Mouse (Mus musculus): ENCODE measurements around the gene Entpd7. TPM values are rescaled to one million over a fixed set of nuclear protein-coding genes. Genes with fewer than 3 reads are reported as not detected.
A peak's percentile ranks its signal among the peaks of the same experiment; 100 is the strongest.

Gene Entpd7
- total and polyA plus RNA-seq, 2 experiments from 2014 or later = 8.4 to 9.3 TPM

DNA sequence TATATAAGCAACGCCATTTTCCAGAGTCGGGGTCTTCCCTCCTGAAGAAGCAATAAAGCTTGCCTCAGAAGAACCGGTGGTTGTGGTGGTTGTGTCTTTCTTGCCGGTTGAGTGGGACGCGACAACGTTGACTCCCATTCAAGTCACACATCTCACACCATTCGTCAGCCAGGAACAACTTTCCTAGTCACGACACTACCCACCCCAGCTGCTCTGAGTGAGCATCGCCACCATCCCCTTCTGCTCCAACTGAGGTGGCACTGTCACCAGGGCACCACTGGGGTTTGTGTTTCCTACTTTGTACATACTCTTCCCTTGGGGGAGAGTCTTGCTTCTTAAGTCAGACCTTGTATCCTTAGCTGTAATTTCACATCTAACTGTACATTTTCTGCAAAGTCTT lies 48.9 kb downstream of the Entpd7 start:
- H3K36me3 ChIP-seq (ENCODE audit: insufficient read depth) = peaks cover 84% of the 10 kb centered on the region
- 97% methylated on average over 10 of the region's 10 CpGs for whole genome bisulfite sequencing

DNA sequence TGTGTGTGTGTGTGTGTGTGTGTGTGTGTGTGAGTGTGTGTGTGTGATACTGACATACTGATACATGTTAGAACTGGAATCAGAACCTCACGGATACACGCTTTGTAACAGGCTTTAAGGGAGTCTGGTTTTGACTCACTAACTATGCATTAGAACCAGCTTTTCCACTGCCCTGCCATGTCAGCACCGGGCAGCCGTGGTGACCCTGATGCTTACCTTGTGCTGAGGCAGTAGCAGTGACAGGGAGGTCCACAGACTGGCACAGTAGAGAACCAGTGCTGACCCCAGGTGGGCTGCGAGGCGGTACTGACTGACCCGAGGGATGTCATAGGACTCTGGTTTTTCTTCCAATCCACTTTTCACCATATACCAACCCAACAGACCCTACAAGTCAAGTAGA lies 53.9 kb downstream of the Entpd7 start:
- Histone ChIP-seq H3K27me3 (ENCODE audit: insufficient read depth, low read length) (no peaks in the 10 kb centered on the region), H3K9me3 (ENCODE audit: low read length) (no peaks in the 10 kb centered on the region), H3K4me3 (ENCODE audit: low read depth, low read length) (no peak overlapping the region), H3K36me3 (ENCODE audit: insufficient read depth) (peaks cover 79% of the 10 kb centered on the region), H3K4me2 (ENCODE audit: low read depth) (no peak overlapping the region), H3K27ac (ENCODE audit: low read depth, low read length) (no peak overlapping the region), H3K4me1 (ENCODE audit: insufficient read depth) (no peaks in the 10 kb centered on the region), H3K9ac (no peak overlapping the region)
- no peak for DNase-seq
- 96% methylated on average over 7 of the region's 7 CpGs for WGBS
- ATAC-seq = no peak
- no peak for TF ChIP-seq CTCF (IDR thresholded peaks at IDR 0.05; ENCODE audit: low read depth)

More for the DNA sequence above, 48.9 kb downstream of the Entpd7 start:
- H3K9me3 ChIP-seq (ENCODE audit: low read length) = no peaks in the 10 kb centered on the region
- H3K4me3 ChIP-seq (ENCODE audit: low read depth, low read length) = no peak overlapping the region
- no peaks in the 10 kb centered on the region for H3K27me3 ChIP-seq (ENCODE audit: insufficient read depth, low read length)
- no peak overlapping the region for H3K27ac ChIP-seq (ENCODE audit: low read depth, low read length)
- DNase-seq (no peak), ATAC-seq (no peak)
- H3K4me1 ChIP-seq (ENCODE audit: insufficient read depth) = no peaks in the 10 kb centered on the region
- no peak overlapping the region for H3K9ac ChIP-seq
- TF ChIP-seq CTCF (IDR thresholded peaks at IDR 0.05; ENCODE audit: low read depth) = no peak
- H3K4me2 ChIP-seq (ENCODE audit: low read depth) = no peak overlapping the region

DNA sequence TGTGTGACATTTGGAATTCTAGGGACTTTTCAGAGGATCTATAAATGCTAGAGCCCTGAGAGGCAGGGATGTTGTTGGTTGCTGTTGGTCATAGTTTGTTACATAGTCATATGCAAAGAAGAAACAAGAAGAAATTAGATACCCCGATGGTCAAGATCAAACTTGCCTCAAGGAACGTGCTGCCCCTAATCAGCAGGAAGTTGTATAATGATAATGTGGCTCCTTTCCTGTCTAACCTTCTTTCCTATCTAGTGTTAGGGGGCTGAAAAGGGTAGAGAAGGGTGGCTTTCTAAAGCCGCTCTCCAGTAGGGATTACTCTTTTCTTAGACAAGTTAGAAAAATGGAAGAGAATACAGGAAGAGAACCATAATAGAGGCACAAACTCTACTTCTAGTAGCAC lies 56.3 kb downstream of the Entpd7 start:
- no peaks in the 10 kb centered on the region for H3K9me3 ChIP-seq (ENCODE audit: low read length)
- ATAC-seq (no peak), DNase-seq (no peak)
- no peaks in the 10 kb centered on the region for H3K27me3 ChIP-seq (ENCODE audit: insufficient read depth, low read length)
- peaks cover 74% of the 10 kb centered on the region for H3K36me3 ChIP-seq (ENCODE audit: insufficient read depth)
- no peak overlapping the region for H3K4me2 ChIP-seq (ENCODE audit: low read depth)
- H3K4me1 ChIP-seq (ENCODE audit: insufficient read depth) = no peaks in the 10 kb centered on the region
- H3K9ac ChIP-seq = no peak overlapping the region
- TF ChIP-seq CTCF (IDR thresholded peaks at IDR 0.05; ENCODE audit: low read depth) = no peak
- WGBS = over 99% methylated on average over 3 of the region's 3 CpGs
- no peak overlapping the region for H3K27ac ChIP-seq (ENCODE audit: low read depth, low read length)
- no peak overlapping the region for H3K4me3 ChIP-seq (ENCODE audit: low read depth, low read length)

DNA sequence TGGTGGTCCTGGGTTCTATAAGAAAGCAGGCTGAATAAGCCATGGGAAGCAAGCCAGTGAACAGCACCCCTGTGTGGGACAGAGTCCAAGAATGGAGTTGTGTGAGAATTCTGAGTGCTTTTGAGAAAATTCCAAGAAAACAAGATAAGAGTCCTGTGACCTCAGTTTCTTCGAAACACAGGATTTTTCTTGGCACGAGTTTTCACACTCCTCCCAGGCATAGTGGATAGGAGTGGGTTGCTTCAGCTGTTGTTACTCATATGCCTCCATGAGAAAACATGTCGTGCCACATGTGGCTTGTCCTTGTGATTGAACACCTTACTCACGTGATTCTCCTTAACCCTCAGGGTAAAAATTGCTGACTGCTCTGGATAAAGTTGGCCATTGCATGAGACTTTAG lies 58.4 kb downstream of the Entpd7 start:
- Histone ChIP-seq H3K9me3 (ENCODE audit: low read length) (no peaks in the 10 kb centered on the region), H3K4me3 (ENCODE audit: low read depth, low read length) (no peak overlapping the region), H3K27ac (ENCODE audit: low read depth, low read length) (no peak overlapping the region), H3K9ac (no peak overlapping the region), H3K27me3 (ENCODE audit: insufficient read depth, low read length) (no peaks in the 10 kb centered on the region), H3K4me1 (ENCODE audit: insufficient read depth) (0 out of 2 replicates have a peak, but pooled peaks cover 4% of the 10 kb centered on the region), H3K36me3 (ENCODE audit: insufficient read depth) (peaks cover 58% of the 10 kb centered on the region), H3K4me2 (ENCODE audit: low read depth) (no peak overlapping the region)
- WGBS = 86% methylated on average over 4 of the region's 4 CpGs
- ATAC-seq (no peak), DNase-seq (no peak)
- no peak for TF ChIP-seq CTCF (IDR thresholded peaks at IDR 0.05; ENCODE audit: low read depth)

DNA sequence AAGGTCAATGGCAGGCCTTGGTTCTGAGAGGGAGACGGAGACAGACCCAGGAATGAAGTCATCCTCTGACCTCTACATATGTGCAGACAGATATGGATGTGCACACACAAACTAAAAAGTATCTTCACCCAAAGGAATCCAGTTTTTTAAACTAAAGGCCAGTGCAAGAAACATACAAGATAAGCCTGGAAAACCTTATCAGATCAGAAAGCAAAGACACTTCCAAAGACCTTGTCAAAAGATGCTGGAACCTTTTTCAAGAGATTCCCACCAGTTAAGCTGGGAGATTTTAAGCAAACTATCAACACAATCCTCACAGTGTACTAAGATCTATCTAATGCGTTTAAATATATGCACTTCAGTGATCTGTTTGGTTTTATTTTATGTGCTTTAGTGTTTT lies 60.5 kb downstream of the Entpd7 start:
- no peaks in the 10 kb centered on the region for H3K9me3 ChIP-seq (ENCODE audit: low read length)
- no peak overlapping the region for H3K4me3 ChIP-seq (ENCODE audit: low read depth, low read length)
- no peaks in the 10 kb centered on the region for H3K27me3 ChIP-seq (ENCODE audit: insufficient read depth, low read length)
- H3K9ac ChIP-seq = no peak overlapping the region
- DNase-seq (no peak), ATAC-seq (no peak)
- TF ChIP-seq CTCF (IDR thresholded peaks at IDR 0.05; ENCODE audit: low read depth) = no peak
- 95% methylated on average over 2 of the region's 2 CpGs for WGBS
- no peak overlapping the region for H3K4me2 ChIP-seq (ENCODE audit: low read depth)
- peaks cover 49% of the 10 kb centered on the region for H3K36me3 ChIP-seq (ENCODE audit: insufficient read depth)
- H3K27ac ChIP-seq (ENCODE audit: low read depth, low read length) = no peak overlapping the region
- peaks cover 8% of the 10 kb centered on the region; the same call in 1 of the 2 replicates for H3K4me1 ChIP-seq (ENCODE audit: insufficient read depth)

DNA sequence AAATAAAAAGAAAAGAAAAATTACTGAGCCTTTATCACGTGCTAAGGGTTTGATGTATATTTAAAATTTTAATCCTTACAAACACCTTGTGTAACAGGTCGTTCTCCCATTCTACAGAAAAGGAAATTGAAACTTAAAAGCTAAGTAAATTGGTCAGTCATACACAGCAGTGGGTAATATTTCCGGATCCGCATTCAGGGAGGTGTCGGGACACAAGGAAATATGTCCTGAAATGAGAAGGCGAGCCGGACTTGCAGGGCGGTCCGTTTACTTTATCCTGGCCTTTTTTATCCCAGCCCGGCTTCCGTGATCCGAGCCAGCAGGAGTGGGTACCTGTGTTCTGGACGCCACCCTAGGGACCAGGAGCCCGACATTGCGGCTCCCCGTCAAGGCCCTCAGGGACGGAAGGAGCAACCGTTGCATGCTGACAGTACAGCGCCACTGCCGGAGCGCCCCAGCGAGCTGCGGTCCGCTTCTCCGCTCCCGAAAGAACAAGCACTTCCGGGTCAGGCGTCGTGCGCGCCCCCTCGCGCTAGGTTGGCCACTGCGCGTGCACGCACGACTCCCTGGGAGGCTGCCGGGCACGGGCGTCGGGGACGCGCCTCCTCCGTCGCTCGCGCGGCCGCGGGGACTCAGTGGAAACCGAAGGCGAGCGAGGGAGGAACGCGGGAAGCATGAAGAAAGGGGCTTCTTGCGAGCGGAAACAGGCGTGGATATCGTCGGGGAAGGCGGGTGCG lies 63.2 kb downstream of the Entpd7 start, which contains the start of the genes Cutc and Cox15:
Gene Cutc, plus strand, starts transcription at position 508 of the 737 bp plus-strand sequence.
Gene Cox15, minus strand, starts transcription at position 512 of the 737 bp plus-strand sequence.
- peak; percentile 99 for DNase-seq
- Histone ChIP-seq H3K4me3 (ENCODE audit: low read depth, low read length) (peak within 1 kb of the TSS; percentile 49), H3K27ac (ENCODE audit: low read depth, low read length) (peak within 1 kb of the TSS; percentile 85), H3K9ac (peak within 1 kb of the TSS; percentile 73), H3K36me3 (ENCODE audit: insufficient read depth) (peaks cover 24% of the 10 kb centered on the region), H3K4me2 (ENCODE audit: low read depth) (peak within 1 kb of the TSS; percentile 54), H3K9me3 (ENCODE audit: low read length) (no peaks in the 10 kb centered on the region), H3K4me1 (ENCODE audit: insufficient read depth) (peaks cover 8% of the 10 kb centered on the region; the same call in 1 of the 2 replicates), H3K27me3 (ENCODE audit: insufficient read depth, low read length) (no peaks in the 10 kb centered on the region)
- TF ChIP-seq CTCF (IDR thresholded peaks at IDR 0.05; ENCODE audit: low read depth) = peak; percentile 67
- 3% methylated on average over 62 of the region's 62 CpGs for WGBS
- ATAC-seq = peak; percentile 95

DNA sequence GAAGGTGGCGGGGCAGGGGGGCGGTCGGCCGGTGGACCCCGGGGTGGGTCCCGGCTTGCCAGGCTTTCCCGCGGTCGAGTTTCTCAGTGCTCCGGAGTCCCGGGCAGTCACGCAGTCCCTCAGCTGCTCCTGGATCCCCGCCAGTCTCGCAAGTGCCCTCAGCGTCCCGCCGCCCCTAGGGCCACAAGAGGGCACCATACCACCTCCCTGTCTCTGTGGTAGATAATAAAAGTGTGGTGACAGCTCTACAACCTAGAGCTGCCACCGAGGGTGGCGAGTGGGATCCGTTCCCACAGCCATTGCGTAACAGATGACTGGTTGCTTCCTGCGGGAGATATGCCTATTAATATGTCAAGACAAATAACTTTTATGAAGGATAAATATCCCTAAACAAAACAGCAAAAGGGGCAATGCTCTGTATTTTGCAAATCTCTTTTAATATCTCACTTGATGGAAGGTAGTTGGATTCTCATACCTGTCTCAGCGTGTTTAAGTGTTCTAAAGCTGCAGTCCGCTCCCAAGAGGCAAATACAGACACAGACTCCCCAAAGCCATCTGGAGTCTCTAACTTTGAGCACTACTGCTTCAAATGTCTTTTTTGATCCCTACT lies 63.9 kb downstream of the Entpd7 start:
- no peak for DNase-seq
- WGBS = under 1% methylated on average over 24 of the region's 24 CpGs
- peak overlapping the region; percentile 54 for H3K4me2 ChIP-seq (ENCODE audit: low read depth)

More for the DNA sequence above, 63.9 kb downstream of the Entpd7 start:
- peak overlapping the region; percentile 85 for H3K27ac ChIP-seq (ENCODE audit: low read depth, low read length)
- peaks cover 8% of the 10 kb centered on the region; the same call in 1 of the 2 replicates for H3K4me1 ChIP-seq (ENCODE audit: insufficient read depth)
- H3K4me3 ChIP-seq (ENCODE audit: low read depth, low read length) = peak overlapping the region; percentile 49
- H3K27me3 ChIP-seq (ENCODE audit: insufficient read depth, low read length) = no peaks in the 10 kb centered on the region
- ATAC-seq = peak; percentile 84
- peak; percentile 75 for TF ChIP-seq CTCF (IDR thresholded peaks at IDR 0.05; ENCODE audit: low read depth)
- H3K9me3 ChIP-seq (ENCODE audit: low read length) = no peaks in the 10 kb centered on the region
- peak overlapping the region; percentile 73 for H3K9ac ChIP-seq
- peaks cover 17% of the 10 kb centered on the region for H3K36me3 ChIP-seq (ENCODE audit: insufficient read depth)
